Mouse (Mus musculus) heart, postnatal 0 days (tissue): ENCODE results near the gene Itsn2.

Experiments used
- CTCF ChIP-seq: IDR thresholded peaks from 2 replicates; pipeline ENCODE4 v1.5.1; 2016; ENCODE audit warnings: antibody characterized with exemption, control low read depth, low read depth
- EP300 ChIP-seq: IDR thresholded peaks from 2 replicates; pipeline ENCODE4 v1.6.1; 2016; ENCODE audit warnings: antibody characterized with exemption, low read depth

DNA sequence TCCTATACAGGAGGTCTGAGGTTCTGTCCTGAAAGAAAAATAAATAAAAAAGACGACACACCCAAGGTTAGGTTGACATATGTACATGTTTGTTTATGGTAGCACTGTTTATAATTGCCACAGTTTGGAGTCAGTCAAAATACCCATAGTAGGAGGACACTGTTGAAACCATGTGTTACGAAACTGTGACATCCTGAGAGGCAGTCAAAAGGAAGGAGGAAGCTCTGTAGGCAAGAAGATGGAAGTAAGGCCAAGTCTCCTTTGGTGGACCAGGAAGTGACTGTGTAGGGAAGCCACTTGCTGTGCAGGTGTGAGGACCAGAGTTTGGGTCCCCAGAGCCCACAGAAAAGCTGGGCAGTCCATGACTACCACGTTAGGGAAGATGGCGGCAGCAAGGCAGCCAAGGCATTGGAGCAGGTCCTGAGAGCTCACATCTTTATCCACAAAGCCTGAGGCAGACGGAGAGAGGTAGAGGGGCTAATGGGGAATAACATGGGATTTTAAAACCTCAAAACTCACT is 48.0 kb upstream of the Itsn2 start:
- TF ChIP-seq CTCF (no peak), EP300 (no peak)
